Mouse (Mus musculus): Measurements from ENCODE around the gene Aff4.
"Not testable (repeated sequence)": the region's sequence is repeated elsewhere in the genome, so short reads cannot be mapped to it uniquely, and the experiment has no call there.

Aff4 gene

GRCm38 (mm10) chr11:53337684-53338083 lies 12.9 kb upstream of the Aff4 start:
- DNase-seq (ENCODE audit: low spot score) = no peak

GRCm38 (mm10) chr11:53341019-53341418 lies 9.6 kb upstream of the Aff4 start:
- not testable (repeated sequence) for DNase-seq (ENCODE audit: low spot score)

- DNase-seq (ENCODE audit: low spot score) = no peak
Measured at GRCm38 (mm10) chr11:53342711-53343110, 7.9 kb upstream of the Aff4 start.

GRCm38 (mm10) chr11:53345328-53345727 lies 5.3 kb upstream of the Aff4 start:
- no peak for DNase-seq (ENCODE audit: low spot score)

- DNase-seq (ENCODE audit: low spot score) = no peak
Measured at GRCm38 (mm10) chr11:53345738-53346137, 4.9 kb upstream of the Aff4 start.

- DNase-seq (ENCODE audit: low spot score) = peak; percentile 88
Measured at GRCm38 (mm10) chr11:53351224-53351942, 750 bp downstream of the Aff4 start.

- DNase-seq (ENCODE audit: low spot score) = peak; percentile 28
Measured at GRCm38 (mm10) chr11:53351943-53352590, 1.4 kb downstream of the Aff4 start.

- no peak for DNase-seq (ENCODE audit: low spot score)
Measured at GRCm38 (mm10) chr11:53358504-53359155, 8.0 kb downstream of the Aff4 start.

- no peak for DNase-seq (ENCODE audit: low spot score)
Measured at GRCm38 (mm10) chr11:53367032-53367431, 16.4 kb downstream of the Aff4 start.

GRCm38 (mm10) chr11:53378918-53379317 lies 28.3 kb downstream of the Aff4 start:
- DNase-seq (ENCODE audit: low spot score) = no peak

GRCm38 (mm10) chr11:53383758-53384428 lies 33.3 kb downstream of the Aff4 start:
- DNase-seq (ENCODE audit: low spot score) = no peak

- no peak for DNase-seq (ENCODE audit: low spot score)
Measured at GRCm38 (mm10) chr11:53393856-53394255, 43.2 kb downstream of the Aff4 start.

- no peak for DNase-seq (ENCODE audit: low spot score)
Measured at GRCm38 (mm10) chr11:53403638-53404037, 53.0 kb downstream of the Aff4 start.

- DNase-seq (ENCODE audit: low spot score) = peak; percentile 59
Measured at GRCm38 (mm10) chr11:53411738-53412137, 61.1 kb downstream of the Aff4 start.

GRCm38 (mm10) chr11:53413871-53414270 lies 63.2 kb downstream of the Aff4 start:
- no peak for DNase-seq (ENCODE audit: low spot score)

- no peak for DNase-seq (ENCODE audit: low spot score)
Measured at GRCm38 (mm10) chr11:53418048-53418447, 67.4 kb downstream of the Aff4 start.

GRCm38 (mm10) chr11:53423036-53423435 lies 72.4 kb downstream of the Aff4 start, which contains the start of gene Leap2:
Gene Leap2, minus strand, starts transcription at chr11:53423170.
- no peak for DNase-seq (ENCODE audit: low spot score)

- peak; percentile 40 for DNase-seq (ENCODE audit: low spot score)
Measured at GRCm38 (mm10) chr11:53424826-53425225, 74.2 kb downstream of the Aff4 start.

GRCm38 (mm10) chr11:53425251-53425650 lies 74.6 kb downstream of the Aff4 start:
- DNase-seq (ENCODE audit: low spot score) = no peak

- no peak for DNase-seq (ENCODE audit: low spot score)
Measured at GRCm38 (mm10) chr11:53425711-53426255, 75.2 kb downstream of the Aff4 start.

- DNase-seq (ENCODE audit: low spot score) = not testable (repeated sequence)
Measured at GRCm38 (mm10) chr11:53426914-53427313, 76.3 kb downstream of the Aff4 start.
